16 mouse cellular contexts compared by ENCODE assay signal in the genomic region with DNA sequence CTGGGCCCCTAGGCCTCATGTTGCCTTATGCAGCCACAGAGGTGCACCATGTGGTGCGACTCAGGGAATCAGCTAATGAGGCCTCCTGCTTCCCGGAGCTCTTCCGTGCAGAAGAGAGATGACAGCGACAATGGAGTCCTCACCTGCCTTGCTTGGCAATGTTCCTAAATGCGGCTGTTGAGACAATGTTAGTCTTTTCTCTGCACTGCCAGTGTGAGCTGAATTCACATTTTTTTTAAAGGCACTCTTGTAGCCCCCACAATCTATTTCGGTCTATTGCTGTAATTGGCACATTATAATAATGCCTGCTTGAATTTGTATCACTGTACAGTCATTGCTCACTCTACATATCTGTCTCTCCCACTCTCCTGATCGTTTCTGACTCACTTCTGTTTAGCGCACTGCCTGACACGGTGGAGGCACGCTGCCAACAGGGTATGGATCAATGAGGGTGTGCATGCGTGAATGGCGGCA.
A peak's percentile ranks its signal among the peaks of the same experiment; 100 is the strongest.
DNase-seq lines count a peak whose midpoint lies in the region; ATAC-seq and TF ChIP-seq lines count a peak whose summit lies in the region.
"Had no signal": no experiment of that assay in that cellular context is flagged by ENCODE, and none has a peak within 500 bp of the region (broad histone marks: within the 10 kb centered on the region; RNA-seq: fewer than 3 reads in every experiment).

No protein-coding gene starts in this region.

- H3K4me2 ChIP-seq in forebrain, embryonic 13.5 days = no peak overlapping the region
- no peak overlapping the region for H3K4me2 ChIP-seq in forebrain, embryonic 11.5 days (ENCODE audit: low read depth, low read length, severe bottlenecking)
- H3K4me2 ChIP-seq in midbrain, embryonic 13.5 days (replicated peaks) = no peak overlapping the region
- H3K4me2 ChIP-seq in midbrain, embryonic 11.5 days = no peak overlapping the region
- H3K4me2 ChIP-seq: neural tube, embryonic 13.5 days had no signal

- no peak for DNase-seq in forebrain, embryonic 11.5 days (ENCODE audit: low spot score)
- no peak for DNase-seq in midbrain, embryonic 11.5 days (ENCODE audit: low spot score, missing footprints)
- peak; percentile 33 to 39 for DNase-seq in layer of hippocampus, adult 2 months (ENCODE audit: low spot score in 2 of 2)
- DNase-seq in right cerebral cortex, postnatal 14 days = peak; percentile 46
- no peak for DNase-seq in heart, adult 18-20 months
- no peak for DNase-seq in ovary, postnatal 14 days (ENCODE audit: low spot score)
- DNase-seq: gastrocnemius, adult 2 months; heart, postnatal 36 days; kidney, adult 8-10 months; liver; lung, postnatal 10 days had no signal

- H3K36me3 ChIP-seq in forebrain, embryonic 13.5 days (ENCODE audit: poor library complexity, severe bottlenecking) = no peaks in the 10 kb centered on the region
- H3K36me3 ChIP-seq in forebrain, embryonic 11.5 days (ENCODE audit: control insufficient read depth, insufficient read depth, low read length) = no peaks in the 10 kb centered on the region
- H3K36me3 ChIP-seq in midbrain, embryonic 13.5 days = no peaks in the 10 kb centered on the region
- no peaks in the 10 kb centered on the region for H3K36me3 ChIP-seq in midbrain, embryonic 11.5 days (ENCODE audit: control insufficient read depth, insufficient read depth, low read length)
- H3K36me3 ChIP-seq: neural tube, embryonic 13.5 days had no signal

- no peak overlapping the region; the same call in 1 of the 2 replicates for H3K27ac ChIP-seq in forebrain, embryonic 13.5 days
- no peak overlapping the region for H3K27ac ChIP-seq in forebrain, embryonic 11.5 days (ENCODE audit: low read depth, low read length)
- no peak overlapping the region; the same call in 1 of the 2 replicates for H3K27ac ChIP-seq in midbrain, embryonic 13.5 days
- H3K27ac ChIP-seq in midbrain, embryonic 11.5 days (ENCODE audit: low read depth, low read length) = no peak overlapping the region
- H3K27ac ChIP-seq in layer of hippocampus, adult 2 months = no peak overlapping the region
- H3K27ac ChIP-seq: gastrocnemius, adult 2 months; neural tube, embryonic 13.5 days; stomach, postnatal 0 days had no signal

- H3K4me3 ChIP-seq in forebrain, embryonic 13.5 days = no peak overlapping the region
- no peak overlapping the region for H3K4me3 ChIP-seq in forebrain, embryonic 11.5 days (ENCODE audit: low read depth, low read length)
- H3K4me3 ChIP-seq in midbrain, embryonic 13.5 days (replicated peaks) = no peak overlapping the region
- H3K4me3 ChIP-seq in midbrain, embryonic 11.5 days (ENCODE audit: low read depth, low read length) = no peak overlapping the region
- no peak overlapping the region for H3K4me3 ChIP-seq in layer of hippocampus, adult 2 months
- H3K4me3 ChIP-seq: gastrocnemius, adult 2 months; neural tube, embryonic 13.5 days had no signal

- ATAC-seq in forebrain, embryonic 13.5 days = peak; percentile 82
- no peak for ATAC-seq in forebrain, embryonic 11.5 days (replicated peaks; ENCODE audit: low FRiP score)
- ATAC-seq in midbrain, embryonic 13.5 days = peak; percentile 63
- ATAC-seq in midbrain, embryonic 11.5 days (ENCODE audit: low FRiP score) = no peak
- ATAC-seq: activated CD4-positive, CD25-positive, alpha-beta regulatory T cell, adult 4 months had no signal

- H3K27me3 ChIP-seq in forebrain, embryonic 13.5 days = no peaks in the 10 kb centered on the region
- H3K27me3 ChIP-seq in forebrain, embryonic 11.5 days (ENCODE audit: control insufficient read depth, insufficient read depth, low read length) = no peaks in the 10 kb centered on the region
- no peaks in the 10 kb centered on the region for H3K27me3 ChIP-seq in midbrain, embryonic 13.5 days
- H3K27me3 ChIP-seq in midbrain, embryonic 11.5 days (ENCODE audit: control insufficient read depth, insufficient read depth, low read length) = no peaks in the 10 kb centered on the region
- H3K27me3 ChIP-seq: neural tube, embryonic 13.5 days had no signal

- no peak for TF ChIP-seq CTCF in layer of hippocampus, adult 2 months (conservative IDR thresholded peaks at IDR 0.05)

- no peak overlapping the region for H3K9ac ChIP-seq in forebrain, embryonic 13.5 days
- no peak overlapping the region for H3K9ac ChIP-seq in forebrain, embryonic 11.5 days (ENCODE audit: low read length)
- H3K9ac ChIP-seq in midbrain, embryonic 13.5 days (replicated peaks) = no peak overlapping the region
- H3K9ac ChIP-seq in midbrain, embryonic 11.5 days (ENCODE audit: low read length) = no peak overlapping the region
- H3K9ac ChIP-seq: neural tube, embryonic 13.5 days had no signal

- WGBS in forebrain, embryonic 13.5 days = 40% methylated on average over 12 of the region's 12 CpGs
- 87% methylated on average over 12 of the region's 12 CpGs for WGBS in forebrain, embryonic 11.5 days
- 67% methylated on average over 12 of the region's 12 CpGs for WGBS in midbrain, embryonic 13.5 days
- 93% methylated on average over 12 of the region's 12 CpGs for WGBS in midbrain, embryonic 11.5 days

- peaks cover 9% of the 10 kb centered on the region for H3K4me1 ChIP-seq in forebrain, embryonic 13.5 days
- H3K4me1 ChIP-seq in forebrain, embryonic 11.5 days (replicated peaks; ENCODE audit: control insufficient read depth, insufficient read depth, low read length) = no peaks in the 10 kb centered on the region
- peaks cover 6% of the 10 kb centered on the region; the same call in 1 of the 2 replicates for H3K4me1 ChIP-seq in midbrain, embryonic 13.5 days (replicated peaks)
- H3K4me1 ChIP-seq in midbrain, embryonic 11.5 days (ENCODE audit: control insufficient read depth, insufficient read depth, low read length) = no peaks in the 10 kb centered on the region
- H3K4me1 ChIP-seq: neural tube, embryonic 13.5 days had no signal

- no peaks in the 10 kb centered on the region for H3K9me3 ChIP-seq in forebrain, embryonic 13.5 days (replicated peaks)
- no peaks in the 10 kb centered on the region for H3K9me3 ChIP-seq in forebrain, embryonic 11.5 days (ENCODE audit: control insufficient read depth, low read length)
- no peaks in the 10 kb centered on the region for H3K9me3 ChIP-seq in midbrain, embryonic 13.5 days
- no peaks in the 10 kb centered on the region for H3K9me3 ChIP-seq in midbrain, embryonic 11.5 days (ENCODE audit: control insufficient read depth, low read length)
- H3K9me3 ChIP-seq: neural tube, embryonic 13.5 days had no signal

Comparison
In these comparisons a context has a peak if more than half of its experiments do, and no peak if none do; other contexts are left out.
1. ATAC-seq: peak in forebrain, embryonic 13.5 days (single experiment) and midbrain, embryonic 13.5 days (single experiment); none in forebrain, embryonic 11.5 days (single experiment) and midbrain, embryonic 11.5 days (single experiment).
2. DNase-seq: peak in layer of hippocampus, adult 2 months (2 of 2) and right cerebral cortex, postnatal 14 days (single experiment); none in forebrain, embryonic 11.5 days (single experiment), midbrain, embryonic 11.5 days (single experiment), heart, adult 18-20 months (0 of 2) and ovary, postnatal 14 days (single experiment).